Mouse (Mus musculus) T-cell, adult 2 months (primary cell): ENCODE data around the gene Sapcd1.
A peak's percentile ranks its signal among the peaks of the same experiment; 100 is the strongest.

Experiments used
- DNase-seq: peaks from one replicate; pipeline ENCODE4 v3.0.0; 2022; ENCODE audit warnings: low spot score

Sapcd1 gene

GRCm38 (mm10) chr17:34980655-34981054, 47.2 kb downstream of the Sapcd1 start:
- peak; percentile 67 for DNase-seq

- DNase-seq: no peak
Observed at GRCm38 (mm10) chr17:34979631-34980030, 48.2 kb downstream of the Sapcd1 start.

DNA sequence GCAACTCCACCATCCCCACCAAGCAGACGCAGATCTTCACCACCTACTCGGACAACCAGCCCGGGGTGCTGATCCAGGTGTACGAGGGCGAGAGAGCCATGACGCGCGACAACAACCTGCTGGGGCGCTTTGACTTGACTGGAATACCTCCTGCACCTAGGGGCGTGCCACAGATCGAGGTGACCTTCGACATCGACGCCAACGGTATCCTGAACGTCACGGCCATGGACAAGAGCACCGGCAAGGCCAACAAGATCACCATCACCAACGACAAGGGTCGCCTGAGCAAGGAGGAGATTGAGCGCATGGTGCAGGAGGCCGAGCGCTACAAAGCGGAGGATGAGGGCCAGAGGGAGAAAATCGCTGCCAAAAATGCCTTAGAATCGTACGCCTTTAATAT, 49.6 kb downstream of the Sapcd1 start:
- no peak for DNase-seq

DNA sequence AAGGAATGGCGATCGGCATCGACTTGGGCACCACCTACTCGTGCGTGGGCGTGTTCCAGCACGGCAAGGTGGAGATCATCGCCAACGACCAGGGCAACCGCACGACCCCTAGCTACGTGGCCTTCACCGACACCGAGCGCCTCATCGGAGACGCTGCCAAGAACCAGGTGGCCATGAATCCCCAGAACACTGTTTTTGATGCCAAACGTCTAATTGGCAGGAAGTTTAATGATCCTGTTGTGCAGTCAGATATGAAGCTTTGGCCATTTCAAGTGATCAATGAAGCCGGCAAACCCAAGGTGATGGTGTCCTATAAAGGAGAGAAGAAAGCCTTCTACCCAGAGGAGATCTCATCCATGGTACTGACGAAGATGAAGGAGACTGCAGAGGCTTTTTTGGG, 50.8 kb downstream of the Sapcd1 start:
- no peak for DNase-seq
